Mouse (Mus musculus) small intestine, adult 2 months (tissue): ENCODE data around the gene Lin54. TPM values are rescaled to one million over a fixed set of nuclear protein-coding genes. Genes with fewer than 3 reads are reported as not detected.

ENCODE experiments used
- H3K27ac ChIP-seq: fragments of 200-500 bp; 2 replicates; pipeline ENCODE4 v1.5.1; 2012; ENCODE audit warnings: low read depth, low read length, control low read depth, inconsistent platforms; ENCODE audit not compliant: insufficient read depth
- H3K27me3 ChIP-seq: fragments of 200-500 bp; 2 replicates; pipeline ENCODE4 v1.6.1; 2012; ENCODE audit warnings: mild to moderate bottlenecking, moderate library complexity, low read length, inconsistent platforms; ENCODE audit not compliant: control insufficient read depth, insufficient read depth
- H3K36me3 ChIP-seq: fragments of 200-500 bp; 2 replicates; pipeline ENCODE4 v1.6.1; 2012; ENCODE audit warnings: mild to moderate bottlenecking, low read length, control low read depth, inconsistent platforms; ENCODE audit not compliant: control insufficient read depth, insufficient read depth
- H3K4me1 ChIP-seq: fragments of 200-500 bp; 2 replicates; pipeline ENCODE4 v1.6.1; 2012; ENCODE audit warnings: low read length, inconsistent platforms, mixed read lengths; ENCODE audit not compliant: control insufficient read depth, insufficient read depth, insufficient read length
- H3K4me3 ChIP-seq: fragments of 200-500 bp; 2 replicates; pipeline ENCODE4 v1.5.1; 2012; ENCODE audit warnings: low read depth, mild to moderate bottlenecking, control low read depth, inconsistent platforms, low read length, moderate library complexity
- CTCF ChIP-seq: fragments of 200-500 bp; IDR thresholded peaks from 2 replicates; pipeline ENCODE4 v1.5.1; 2012; ENCODE audit warnings: low read depth, mild to moderate bottlenecking, control low read depth, inconsistent platforms, low read length, moderate library complexity, mixed read lengths; ENCODE audit not compliant: insufficient replicate concordance, insufficient read length; ENCODE audit errors: extremely low read depth
- POLR2A ChIP-seq: fragments of 200-500 bp; IDR thresholded peaks from 2 replicates; pipeline ENCODE4 v1.6.1; 2012; ENCODE audit warnings: low read depth, mild to moderate bottlenecking, control low read depth, inconsistent platforms, low read length, moderate library complexity
- WGBS: fragments of 180-500 bp; shearing (Covaris S2); methylation state at CpG from one replicate; pipeline ENCODE4 v1.1.7; 2018; 5-methylcytosine and 5-hydroxymethylcytosine counted together
- polyA plus RNA-seq: library from polyadenylated mRNA; depleted of rRNA; stranded (reverse); fragments of >200 nt; gene quantifications from 2 replicates; pipeline ENCODE4 v1.2.3, GENCODE M21; 2012

Lin54 gene
- polyA plus RNA-seq, 1 experiment, result 6.3 TPM

GRCm38 (mm10) chr5:100462374-100462773 lies 38.1 kb downstream of the Lin54 start:
- H3K27ac ChIP-seq, result no peak overlapping the region
- H3K4me3 ChIP-seq, result no peak overlapping the region
- TF ChIP-seq CTCF (no peak), POLR2A (no peak)
- H3K27me3 ChIP-seq, result no peaks in the 10 kb centered on the region
- WGBS, result 80% methylated on average over 2 of the region's 2 CpGs
- H3K36me3 ChIP-seq, result peaks cover 22% of the 10 kb centered on the region
- no peaks in the 10 kb centered on the region for H3K4me1 ChIP-seq

DNA sequence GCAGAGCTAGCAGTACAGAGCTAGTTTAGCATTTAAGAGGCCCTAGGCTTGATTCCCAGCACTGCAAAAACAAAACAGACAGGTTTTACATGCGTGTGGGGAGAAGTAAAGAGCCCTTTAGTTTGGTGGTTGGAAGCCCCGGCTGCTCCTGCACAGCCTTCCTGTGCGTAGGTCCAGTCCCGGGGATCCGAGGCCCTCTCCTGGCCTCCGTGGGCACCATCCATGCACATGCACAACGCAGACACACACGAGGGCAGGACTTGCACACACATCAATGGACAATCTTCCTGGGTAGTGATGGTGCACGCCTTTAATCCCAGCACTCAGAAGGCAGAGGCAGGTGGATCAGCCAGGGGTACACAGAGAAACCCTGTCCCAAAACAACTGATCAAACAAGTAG lies 38.9 kb downstream of the Lin54 start:
- Histone ChIP-seq H3K27me3 (no peaks in the 10 kb centered on the region), H3K4me3 (no peak overlapping the region), H3K36me3 (peaks cover 22% of the 10 kb centered on the region), H3K27ac (no peak overlapping the region), H3K4me1 (no peaks in the 10 kb centered on the region)
- TF ChIP-seq CTCF (no peak), POLR2A (no peak)
- 92% methylated on average over 9 of the region's 9 CpGs for WGBS

GRCm38 (mm10) chr5:100459468-100459867 lies 41.0 kb downstream of the Lin54 start:
- no peaks in the 10 kb centered on the region for H3K4me1 ChIP-seq
- peaks cover 22% of the 10 kb centered on the region for H3K36me3 ChIP-seq
- H3K27me3 ChIP-seq, result no peaks in the 10 kb centered on the region
- TF ChIP-seq CTCF, result no peak
- no peak for TF ChIP-seq POLR2A
- no peak overlapping the region for H3K27ac ChIP-seq
- 90% methylated on average over 5 of the region's 5 CpGs for WGBS
- H3K4me3 ChIP-seq, result no peak overlapping the region

GRCm38 (mm10) chr5:100451871-100452270 lies 48.6 kb downstream of the Lin54 start:
- H3K4me3 ChIP-seq, result no peak overlapping the region
- H3K4me1 ChIP-seq, result no peaks in the 10 kb centered on the region
- WGBS, result 85% methylated on average over 2 of the region's 2 CpGs
- TF ChIP-seq POLR2A, result no peak
- no peak for TF ChIP-seq CTCF
- H3K36me3 ChIP-seq, result peaks cover 48% of the 10 kb centered on the region
- H3K27me3 ChIP-seq, result no peaks in the 10 kb centered on the region
- no peak overlapping the region for H3K27ac ChIP-seq

- H3K4me3 ChIP-seq, result no peak overlapping the region
- TF ChIP-seq CTCF (no peak), POLR2A (no peak)
- no peaks in the 10 kb centered on the region for H3K4me1 ChIP-seq
- WGBS, result 95% methylated on average over 14 of the region's 14 CpGs
- H3K27ac ChIP-seq, result no peak overlapping the region
- H3K27me3 ChIP-seq, result no peaks in the 10 kb centered on the region
- H3K36me3 ChIP-seq, result no peaks in the 10 kb centered on the region; the same call in 1 of the 2 replicates
Observed at GRCm38 (mm10) chr5:100438796-100439195, 61.6 kb downstream of the Lin54 start.

DNA sequence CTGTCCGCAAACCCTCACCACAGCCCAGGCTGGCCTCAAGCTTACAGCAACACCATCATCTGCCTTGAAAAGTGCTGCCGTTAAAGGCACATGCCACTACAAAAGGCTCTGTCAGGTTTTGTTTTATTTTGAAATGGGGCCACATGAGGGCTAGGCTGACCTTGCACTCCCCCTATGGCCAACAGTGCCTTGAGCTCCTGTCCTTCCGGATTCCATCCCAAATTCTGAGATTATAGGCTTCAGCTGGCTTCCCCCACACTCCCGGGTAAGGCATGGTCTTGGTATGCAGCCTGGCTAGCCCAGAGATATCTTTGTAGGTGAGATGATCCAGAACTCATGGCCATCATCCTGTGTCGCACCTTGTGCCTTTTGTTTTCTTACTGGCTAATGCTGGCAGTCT lies 62.5 kb downstream of the Lin54 start:
- TF ChIP-seq CTCF (no peak), POLR2A (no peak)
- Histone ChIP-seq H3K27me3 (no peaks in the 10 kb centered on the region), H3K36me3 (no peaks in the 10 kb centered on the region; the same call in 1 of the 2 replicates), H3K27ac (no peak overlapping the region), H3K4me1 (no peaks in the 10 kb centered on the region), H3K4me3 (no peak overlapping the region)
- WGBS, result 93% methylated on average over 5 of the region's 5 CpGs

GRCm38 (mm10) chr5:100437086-100437485 lies 63.4 kb downstream of the Lin54 start:
- H3K36me3 ChIP-seq, result no peaks in the 10 kb centered on the region
- no peak overlapping the region for H3K4me3 ChIP-seq
- H3K4me1 ChIP-seq, result no peaks in the 10 kb centered on the region
- 97% methylated on average over 4 of the region's 4 CpGs for WGBS
- H3K27me3 ChIP-seq, result no peaks in the 10 kb centered on the region
- TF ChIP-seq POLR2A (no peak), CTCF (no peak)
- no peak overlapping the region for H3K27ac ChIP-seq

- H3K27me3 ChIP-seq, result no peaks in the 10 kb centered on the region
- H3K27ac ChIP-seq, result no peak overlapping the region
- H3K4me1 ChIP-seq, result peaks cover 12% of the 10 kb centered on the region
- peaks cover 6% of the 10 kb centered on the region for H3K36me3 ChIP-seq
- TF ChIP-seq CTCF, result no peak
- no peak for TF ChIP-seq POLR2A
- no peak overlapping the region for H3K4me3 ChIP-seq
- 24% methylated on average over 2 of the region's 2 CpGs for WGBS
Observed at GRCm38 (mm10) chr5:100430966-100431365, 69.5 kb downstream of the Lin54 start.
